Mouse (Mus musculus) cerebellum, postnatal 25 days (tissue): ENCODE data around the gene Fmnl3.

ENCODE experiments used
- DNase-seq, 2 experiments: peaks; one replicate each; pipeline ENCODE4 v3.0.0; 2021; ENCODE audit warnings: mixed read lengths in 2 of 2

Gene Fmnl3

GRCm38 (mm10) chr15:99370259-99370691 lies at the start of gene Fmnl3:
TSS of gene Fmnl3 (minus strand) at chr15:99370482.
- DNase-seq, result peak; percentile 99

GRCm38 (mm10) chr15:99417692-99418271 lies 47.5 kb upstream of the Fmnl3 start:
- DNase-seq, result no peak

DNA sequence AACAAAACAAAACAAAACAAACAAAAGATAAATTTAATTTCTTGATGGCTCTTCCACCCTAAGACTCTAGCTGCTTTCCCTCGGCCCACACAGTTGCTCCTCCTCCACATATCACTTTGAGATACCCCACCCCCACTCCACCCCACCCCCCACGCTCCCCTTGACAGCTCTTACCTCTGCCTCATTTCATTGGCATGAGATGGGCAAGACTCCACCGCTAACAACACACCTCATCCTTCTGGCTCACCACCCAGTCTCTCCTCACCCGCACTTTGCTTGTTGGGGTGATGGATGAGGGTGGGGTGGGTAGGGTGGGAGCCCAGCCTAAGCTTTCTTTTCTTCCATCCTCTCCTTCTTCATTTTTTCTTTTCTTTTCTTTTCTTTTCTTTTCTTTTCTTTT lies 46.7 kb upstream of the Fmnl3 start:
- DNase-seq, result no peak

GRCm38 (mm10) chr15:99416348-99416882 lies 46.1 kb upstream of the Fmnl3 start:
- DNase-seq, result peak; percentile 81 to 89

DNA sequence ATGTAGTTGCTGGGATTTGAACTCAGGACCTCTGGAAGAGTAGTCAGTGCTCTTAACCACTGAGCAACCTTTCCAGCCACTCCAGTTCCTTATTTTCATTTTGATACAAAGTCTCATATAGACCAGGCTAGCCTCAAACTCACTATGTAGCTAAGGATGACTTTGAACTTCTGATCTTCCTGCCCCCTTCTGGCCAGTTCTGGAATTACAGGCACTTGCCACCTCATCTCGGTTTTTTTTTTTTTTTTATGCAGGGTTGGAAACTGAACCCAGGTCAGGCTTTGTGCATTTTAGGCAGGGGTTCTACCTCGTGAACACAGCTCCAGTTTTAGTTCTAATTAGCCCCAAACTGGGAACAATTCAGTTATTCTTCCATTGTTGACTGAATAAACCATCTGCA lies 45.5 kb upstream of the Fmnl3 start:
- DNase-seq, result peak; percentile 69 to 83

- DNase-seq, result peak in 1 of 2 experiments; percentile 8
Observed at GRCm38 (mm10) chr15:99411747-99412146, 41.5 kb upstream of the Fmnl3 start.

DNA sequence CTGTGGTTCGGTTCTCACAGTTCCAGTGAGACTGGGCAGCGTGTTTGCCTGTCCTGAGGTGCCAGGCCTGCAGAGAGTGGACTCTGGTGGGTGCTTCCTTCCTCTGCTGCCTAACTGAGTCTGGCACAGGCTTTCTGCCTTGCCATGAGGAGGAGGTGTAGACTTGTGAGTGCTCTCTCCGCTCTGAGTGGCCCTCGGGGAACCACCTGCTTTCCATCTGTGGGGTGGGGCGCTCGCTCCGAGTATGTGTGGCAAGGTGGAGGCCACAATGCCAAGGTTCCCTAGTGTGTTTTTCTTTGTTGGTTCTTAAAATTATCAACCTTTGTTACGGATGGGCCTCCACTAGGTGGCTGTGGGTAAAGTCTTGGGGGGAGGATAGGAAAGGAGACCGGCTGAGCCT lies 38.6 kb upstream of the Fmnl3 start:
- DNase-seq, result no peak

DNA sequence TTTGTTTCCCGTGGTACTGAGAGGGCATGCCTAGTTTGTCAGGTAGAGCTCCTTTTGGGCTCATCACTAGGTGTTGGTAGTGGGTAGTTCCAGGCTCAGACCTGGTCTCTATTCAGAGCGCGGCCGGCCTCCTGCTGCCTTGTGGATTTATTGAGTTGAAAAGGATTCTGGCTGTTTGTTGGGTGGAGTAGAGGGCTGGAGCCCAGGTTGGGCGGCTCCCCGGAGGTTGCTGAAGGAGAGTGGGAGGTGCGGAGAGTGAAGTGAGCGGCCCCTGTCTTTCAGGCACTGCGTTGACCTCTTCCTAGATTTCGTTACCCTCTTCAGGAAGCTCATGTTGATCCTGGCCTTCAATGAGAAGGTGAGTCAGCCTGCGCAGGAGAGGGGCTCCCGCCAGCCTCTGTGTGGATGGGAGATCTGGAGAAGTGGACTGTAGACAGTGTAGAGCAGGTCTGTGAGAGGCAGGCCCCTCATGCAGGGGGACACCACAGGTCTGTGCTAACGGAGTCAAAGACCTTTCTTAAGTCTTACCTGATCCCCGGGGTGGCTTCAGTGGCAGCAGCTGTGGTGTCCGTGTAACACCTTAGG lies 36.8 kb upstream of the Fmnl3 start:
- no peak for DNase-seq

DNA sequence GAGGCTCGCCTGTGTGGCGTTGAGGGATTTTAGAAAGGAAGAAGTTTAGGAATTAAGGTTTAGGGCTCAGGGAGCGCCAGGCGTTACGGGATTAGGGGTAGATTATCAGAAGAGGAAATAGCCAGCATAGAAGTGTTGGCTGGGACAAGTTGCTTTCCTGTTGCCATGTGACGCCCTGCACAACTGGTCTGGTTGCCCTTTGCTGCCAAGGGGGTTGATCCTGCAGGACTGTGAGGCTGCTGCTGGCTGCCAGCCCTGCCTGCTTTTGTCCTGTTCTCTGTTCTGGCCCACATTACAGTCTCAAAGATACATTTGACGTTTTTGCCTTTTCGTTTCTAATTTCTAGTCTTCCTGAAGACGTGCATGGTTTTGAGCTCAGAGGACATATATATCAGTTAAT lies 34.9 kb upstream of the Fmnl3 start:
- DNase-seq, result no peak

DNA sequence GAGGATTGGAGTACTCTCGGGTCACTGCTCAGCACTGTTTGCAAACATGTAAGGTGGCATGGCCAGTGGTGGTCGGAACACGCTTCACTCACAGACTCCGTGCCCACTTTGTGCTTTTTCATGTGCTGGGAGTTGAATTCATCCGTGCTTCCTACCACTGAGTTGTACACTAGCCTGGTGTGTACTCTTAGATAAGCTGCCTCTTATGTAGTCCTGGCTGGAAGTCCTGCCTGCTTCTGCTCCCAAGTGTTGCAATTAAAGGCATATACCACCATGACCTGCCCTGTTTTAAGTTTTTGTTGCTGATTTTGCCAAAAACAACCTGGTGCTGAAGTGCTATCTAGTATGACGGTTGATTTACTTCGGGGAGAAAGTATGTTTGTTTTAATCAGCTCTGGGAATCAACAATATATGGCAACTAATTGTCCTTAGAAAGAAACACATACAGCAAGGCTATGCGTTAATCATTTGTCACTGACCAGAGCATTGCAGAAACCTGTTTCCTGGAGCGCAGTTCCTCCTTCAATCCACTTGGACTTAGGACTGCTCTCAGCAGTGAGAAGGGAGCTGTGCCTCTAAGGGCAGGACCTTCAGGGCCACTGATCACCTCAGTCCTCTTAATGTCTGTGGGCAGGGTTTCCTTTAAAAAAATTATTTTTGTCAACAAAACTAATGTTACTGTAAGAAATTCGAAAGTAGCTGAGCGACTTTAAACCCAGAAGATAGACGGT lies 33.0 kb upstream of the Fmnl3 start:
- no peak for DNase-seq

DNA sequence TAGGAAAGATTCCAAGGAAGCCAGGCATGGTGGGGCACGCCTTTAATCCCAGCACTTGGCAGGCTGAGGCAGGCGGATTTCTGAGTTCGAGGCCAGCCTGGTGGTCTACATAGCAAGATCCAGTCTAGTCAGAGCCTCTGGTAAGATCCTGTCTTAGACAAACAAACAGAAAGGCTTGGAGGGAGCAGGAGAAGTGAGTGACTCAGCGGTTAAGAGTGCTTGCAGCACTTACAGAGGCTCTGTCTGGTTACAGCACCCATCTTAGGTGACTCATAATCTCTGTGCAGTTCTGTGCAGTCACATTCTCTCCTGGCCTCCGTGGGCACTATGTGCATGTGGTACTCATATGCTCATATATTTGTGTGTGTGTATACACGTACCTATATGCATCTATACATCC lies 30.3 kb upstream of the Fmnl3 start:
- no peak for DNase-seq

GRCm38 (mm10) chr15:99399503-99400245 lies 29.4 kb upstream of the Fmnl3 start:
- DNase-seq, result no peak

DNA sequence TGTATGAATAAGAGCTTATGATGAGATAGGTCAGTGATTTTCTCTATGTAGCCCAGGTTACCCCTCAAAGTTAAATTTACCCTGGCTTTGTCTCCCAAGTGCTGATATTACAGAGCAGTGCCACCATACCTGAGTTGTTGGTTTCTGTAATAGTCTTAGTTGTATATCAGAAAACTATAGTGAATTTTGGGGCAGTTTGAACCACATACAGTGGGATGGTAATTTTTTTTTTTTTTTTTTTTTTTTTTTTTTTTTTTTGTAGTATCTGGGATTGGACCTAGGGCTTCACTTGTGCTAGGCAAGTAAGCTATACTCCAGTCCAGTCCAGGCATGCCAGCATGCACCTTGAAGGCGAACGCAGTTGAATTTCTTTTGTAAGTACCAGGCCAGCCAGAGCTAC lies 27.3 kb upstream of the Fmnl3 start:
- no peak for DNase-seq

GRCm38 (mm10) chr15:99396875-99397274 lies 26.6 kb upstream of the Fmnl3 start:
- DNase-seq, result no peak

DNA sequence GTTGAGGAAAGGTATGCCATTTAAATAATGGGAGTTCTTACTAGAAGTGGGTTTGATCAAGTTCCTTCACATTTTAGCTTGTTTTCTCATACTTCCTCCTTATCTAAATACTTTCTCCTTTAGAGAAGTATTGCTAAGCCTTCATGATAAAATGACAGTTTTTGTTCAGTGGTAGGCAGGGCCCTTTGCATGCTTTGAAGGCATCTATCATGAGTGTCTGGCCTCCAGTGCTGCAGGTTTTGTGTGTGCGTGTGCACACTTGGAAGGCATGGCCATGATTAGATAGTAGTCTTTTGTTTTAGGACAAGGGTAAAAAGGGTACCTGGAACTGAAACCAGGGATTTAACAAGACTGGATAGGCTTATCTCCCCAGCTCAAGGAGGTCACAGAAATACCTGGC lies 26.2 kb upstream of the Fmnl3 start:
- no peak for DNase-seq

GRCm38 (mm10) chr15:99393386-99394252 lies 23.3 kb upstream of the Fmnl3 start:
- peak in 1 of 2 experiments; percentile 64 for DNase-seq

DNA sequence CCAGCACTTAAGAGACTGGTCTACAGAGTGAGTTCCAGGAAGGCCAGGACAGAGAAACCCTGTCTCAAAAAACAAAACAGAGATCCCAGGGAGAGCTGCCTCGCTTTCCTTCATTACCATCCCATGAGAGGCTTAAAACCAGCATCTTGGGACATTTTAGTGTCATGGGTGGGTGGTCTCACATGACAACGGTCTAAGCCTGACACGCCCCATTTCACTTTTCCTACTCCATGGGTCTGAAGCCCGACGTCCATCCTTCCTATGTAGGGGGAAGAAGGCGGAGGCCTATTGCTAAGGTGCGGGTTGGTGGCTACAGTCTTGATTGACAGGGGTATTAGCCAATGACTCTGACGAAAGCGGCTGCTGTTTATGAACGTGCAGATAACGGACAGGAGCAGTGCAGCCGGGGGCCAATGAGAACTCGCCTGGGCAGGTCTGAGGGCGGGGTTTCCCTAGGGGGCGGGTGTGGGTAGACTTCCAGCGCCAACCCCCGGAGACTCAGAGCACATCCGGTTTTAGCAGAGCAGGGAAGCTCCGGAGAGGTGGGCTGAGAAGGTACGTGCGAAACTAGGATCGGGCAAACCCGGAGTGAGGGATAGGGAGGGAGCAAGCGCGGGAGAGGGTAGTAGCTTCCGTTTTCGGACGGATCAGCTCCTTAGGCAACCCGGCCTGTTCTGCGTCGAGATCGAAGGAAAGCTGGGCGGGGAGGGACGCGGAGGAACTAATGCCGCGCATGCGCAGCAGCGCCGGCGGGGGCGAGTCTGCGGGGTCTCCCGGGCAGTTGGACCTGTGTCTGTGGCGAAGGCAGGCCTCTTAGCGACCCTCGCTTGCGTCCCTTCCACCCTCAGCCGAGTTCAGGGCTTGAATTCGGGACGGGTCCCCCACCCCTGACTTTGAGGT lies 22.5 kb upstream of the Fmnl3 start, which contains the start of gene Tmbim6:
Gene Tmbim6, plus strand, starts transcription at position 397 of the 900 bp plus-strand sequence.
- peak; percentile 98 to 99 for DNase-seq

- DNase-seq, result no peak
Observed at GRCm38 (mm10) chr15:99391975-99392374, 21.7 kb upstream of the Fmnl3 start.

DNA sequence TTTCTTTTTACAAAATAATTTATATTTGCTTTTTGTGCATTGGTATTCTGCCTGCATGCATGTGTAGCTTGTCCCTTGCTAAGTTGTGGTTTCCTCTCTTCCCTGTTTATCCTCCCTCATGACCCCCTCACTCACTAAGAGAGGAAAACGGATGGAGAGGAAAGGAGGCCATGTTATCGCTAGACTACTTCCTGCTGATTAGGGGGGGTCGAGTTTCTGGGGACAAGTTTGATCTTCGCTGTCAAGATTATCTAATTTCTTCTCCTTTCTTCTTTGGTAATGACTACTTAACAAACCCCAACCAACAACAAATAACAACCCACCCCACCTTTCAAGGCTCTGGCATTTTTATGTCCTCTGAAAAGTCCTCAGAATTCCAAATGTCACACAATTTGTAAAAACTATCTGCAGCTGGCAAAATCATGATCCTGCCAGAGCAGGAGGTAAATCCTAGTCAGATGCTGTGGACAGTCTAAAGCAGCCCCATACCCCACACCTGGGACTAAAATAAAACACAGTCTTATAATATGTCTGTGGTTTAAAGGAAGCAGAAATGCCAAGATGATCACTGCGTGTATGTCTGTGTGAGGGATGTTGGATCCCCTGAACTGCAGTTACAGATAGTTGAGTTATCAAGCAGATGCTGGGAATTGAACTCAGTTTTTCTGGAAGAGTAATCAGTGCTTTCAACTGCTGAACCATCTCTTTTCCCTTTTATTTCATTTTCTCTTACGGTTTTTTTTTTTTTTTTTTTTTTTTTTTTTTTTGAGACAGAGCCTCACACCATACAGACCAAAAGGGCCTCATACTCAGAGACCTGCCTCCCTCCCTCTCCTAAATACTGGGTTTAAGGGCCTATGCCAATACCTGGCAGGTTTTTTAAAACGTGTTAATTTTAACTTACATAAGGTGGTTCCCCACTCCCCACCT lies 20.5 kb upstream of the Fmnl3 start:
- no peak for DNase-seq

DNA sequence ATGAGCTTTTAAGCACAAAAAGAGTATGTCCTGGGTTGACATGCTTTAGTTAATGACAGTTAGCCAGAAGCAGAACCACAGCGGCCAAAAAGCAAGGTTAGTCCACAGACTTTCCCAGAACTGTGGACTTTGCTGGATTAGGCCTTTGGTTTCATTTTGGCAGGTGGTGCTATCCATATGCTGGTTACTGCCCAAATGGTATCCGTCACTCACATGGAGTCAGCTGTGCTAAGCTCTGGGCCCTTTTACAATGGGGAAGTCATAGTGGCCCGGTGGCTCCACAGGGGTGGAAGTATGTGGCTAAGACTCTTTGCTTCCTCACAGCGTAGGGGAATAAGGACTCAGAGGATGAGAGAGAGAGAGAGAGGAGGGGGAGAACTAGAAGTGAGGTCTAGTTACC lies 17.7 kb upstream of the Fmnl3 start:
- DNase-seq, result no peak
